Mouse (Mus musculus): ENCODE data around the gene Tagln2. TPM values are rescaled to one million over a fixed set of nuclear protein-coding genes. Genes with fewer than 3 reads are reported as not detected.

Tagln2 gene
- polyA plus RNA-seq, 1 experiment = 286 TPM

DNA sequence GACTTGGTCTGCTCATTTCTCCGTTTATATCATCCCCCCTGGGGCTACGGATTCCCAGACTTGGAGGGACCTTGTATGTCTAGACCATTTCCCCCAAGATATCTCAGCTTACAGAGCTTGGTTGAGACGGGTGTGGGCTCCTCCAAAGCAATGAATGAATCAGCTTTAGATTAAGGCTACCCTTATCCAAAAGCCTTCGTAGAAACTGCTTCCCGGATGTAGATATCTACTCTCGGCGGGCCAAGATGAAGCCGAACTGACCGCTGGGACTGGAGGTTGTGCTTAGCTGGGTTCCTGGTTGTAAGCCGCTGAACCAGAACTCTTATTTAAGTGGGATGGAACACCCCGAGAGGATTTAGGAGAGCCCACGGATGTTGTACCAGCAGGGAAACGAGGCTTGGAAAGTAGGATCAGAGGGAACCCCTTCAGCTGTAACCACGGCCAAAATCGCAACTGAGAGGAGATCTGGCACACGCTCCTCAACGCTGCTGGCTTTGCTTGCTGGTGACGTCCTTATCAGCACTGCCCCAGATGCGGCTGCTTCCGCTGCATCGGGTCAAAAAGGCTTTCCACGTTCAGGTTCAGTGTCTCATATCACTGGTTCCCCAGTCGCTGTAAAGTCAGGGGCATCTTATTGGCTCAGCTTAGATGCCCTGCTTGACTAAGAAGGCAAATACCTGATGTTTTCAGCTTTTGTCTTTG lies 26.7 kb downstream of the Tagln2 start:
- no peak for TF ChIP-seq POLR2A (IDR thresholded peaks at IDR 0.05; ENCODE audit: low read depth, low read length)
- Histone ChIP-seq H3K36me3 (ENCODE audit: control insufficient read depth, insufficient read depth, low read length) (no peaks in the 10 kb centered on the region), H3K4me3 (ENCODE audit: insufficient read depth, low read depth, low read length) (peak overlapping the region; percentile 13; the same call in 1 of the 2 replicates), H3K27ac (ENCODE audit: insufficient read depth, low read depth, low read length) (peak overlapping the region; percentile 32), H3K27me3 (replicated peaks; ENCODE audit: control insufficient read depth, insufficient read depth, low read length) (no peaks in the 10 kb centered on the region), H3K4me1 (ENCODE audit: control insufficient read depth, insufficient read depth, low read length) (no peaks in the 10 kb centered on the region)
- DNase-seq = peak; percentile 66
- 46% methylated on average over 23 of the region's 23 CpGs for WGBS

DNA sequence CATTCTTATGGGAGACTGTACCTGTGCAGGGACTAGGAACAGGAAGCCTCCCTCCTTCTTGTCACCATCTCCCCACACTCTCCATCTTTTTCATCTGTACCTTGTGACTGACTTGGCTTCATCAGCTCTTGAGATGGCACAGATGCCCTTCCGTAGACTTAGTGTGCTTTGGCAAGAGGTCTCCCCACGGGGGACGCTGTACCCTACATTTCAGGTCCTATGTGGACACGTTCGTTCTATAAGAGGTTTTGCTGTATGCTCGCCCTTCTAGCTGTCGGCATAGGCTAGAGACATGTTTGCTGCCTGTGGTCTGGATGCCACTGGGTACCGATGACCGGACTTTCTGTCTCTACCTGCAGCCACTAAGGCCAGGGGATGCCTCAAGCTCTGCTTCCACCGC lies 27.6 kb downstream of the Tagln2 start:
- WGBS = 97% methylated on average over 10 of the region's 10 CpGs

DNA sequence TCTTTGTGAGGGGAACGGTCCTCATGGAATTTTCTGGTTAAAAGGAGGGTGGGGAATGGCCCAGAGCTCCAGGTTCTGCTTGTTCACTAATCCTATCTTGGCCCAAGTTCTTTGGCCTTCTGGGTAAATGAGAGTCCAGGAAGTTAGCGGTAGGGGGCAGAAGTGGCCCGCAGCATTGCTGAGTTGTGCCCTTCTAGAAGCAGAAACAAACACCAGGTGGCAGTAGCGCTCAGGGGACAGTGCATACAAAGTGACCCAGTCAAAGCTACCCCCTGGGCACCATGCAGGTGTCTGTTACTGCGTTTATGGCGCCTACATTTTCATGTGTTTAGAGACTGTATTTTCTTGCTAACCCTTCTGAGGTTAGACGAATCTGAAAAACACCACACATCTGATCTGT lies 28.9 kb downstream of the Tagln2 start:
- TF ChIP-seq CTCF (conservative IDR thresholded peaks at IDR 0.05; ENCODE audit: insufficient read depth, insufficient read length, low read depth, low read length) = peak; percentile 100; the same call in 1 of the 2 replicates
- TF ChIP-seq POLR2A (IDR thresholded peaks at IDR 0.05; ENCODE audit: low read depth, low read length) = no peak
- no peaks in the 10 kb centered on the region for H3K27me3 ChIP-seq (replicated peaks; ENCODE audit: control insufficient read depth, insufficient read depth, low read length)
- no peak overlapping the region for H3K4me3 ChIP-seq (ENCODE audit: insufficient read depth, low read depth, low read length)
- H3K36me3 ChIP-seq (ENCODE audit: control insufficient read depth, insufficient read depth, low read length) = no peaks in the 10 kb centered on the region
- 8% methylated on average over 7 of the region's 7 CpGs for WGBS
- H3K4me1 ChIP-seq (ENCODE audit: control insufficient read depth, insufficient read depth, low read length) = no peaks in the 10 kb centered on the region
- no peak overlapping the region for H3K27ac ChIP-seq (ENCODE audit: insufficient read depth, low read depth, low read length)
- DNase-seq = peak; percentile 94

More for the DNA sequence above, 27.6 kb downstream of the Tagln2 start:
- no peaks in the 10 kb centered on the region for H3K4me1 ChIP-seq (ENCODE audit: control insufficient read depth, insufficient read depth, low read length)
- no peaks in the 10 kb centered on the region for H3K36me3 ChIP-seq (ENCODE audit: control insufficient read depth, insufficient read depth, low read length)
- H3K27me3 ChIP-seq (replicated peaks; ENCODE audit: control insufficient read depth, insufficient read depth, low read length) = no peaks in the 10 kb centered on the region
- H3K4me3 ChIP-seq (ENCODE audit: insufficient read depth, low read depth, low read length) = no peak overlapping the region
- no peak overlapping the region for H3K27ac ChIP-seq (ENCODE audit: insufficient read depth, low read depth, low read length)
- TF ChIP-seq CTCF (conservative IDR thresholded peaks at IDR 0.05; ENCODE audit: insufficient read depth, insufficient read length, low read depth, low read length) = no peak
- TF ChIP-seq POLR2A (IDR thresholded peaks at IDR 0.05; ENCODE audit: low read depth, low read length) = no peak
- no peak for DNase-seq

DNA sequence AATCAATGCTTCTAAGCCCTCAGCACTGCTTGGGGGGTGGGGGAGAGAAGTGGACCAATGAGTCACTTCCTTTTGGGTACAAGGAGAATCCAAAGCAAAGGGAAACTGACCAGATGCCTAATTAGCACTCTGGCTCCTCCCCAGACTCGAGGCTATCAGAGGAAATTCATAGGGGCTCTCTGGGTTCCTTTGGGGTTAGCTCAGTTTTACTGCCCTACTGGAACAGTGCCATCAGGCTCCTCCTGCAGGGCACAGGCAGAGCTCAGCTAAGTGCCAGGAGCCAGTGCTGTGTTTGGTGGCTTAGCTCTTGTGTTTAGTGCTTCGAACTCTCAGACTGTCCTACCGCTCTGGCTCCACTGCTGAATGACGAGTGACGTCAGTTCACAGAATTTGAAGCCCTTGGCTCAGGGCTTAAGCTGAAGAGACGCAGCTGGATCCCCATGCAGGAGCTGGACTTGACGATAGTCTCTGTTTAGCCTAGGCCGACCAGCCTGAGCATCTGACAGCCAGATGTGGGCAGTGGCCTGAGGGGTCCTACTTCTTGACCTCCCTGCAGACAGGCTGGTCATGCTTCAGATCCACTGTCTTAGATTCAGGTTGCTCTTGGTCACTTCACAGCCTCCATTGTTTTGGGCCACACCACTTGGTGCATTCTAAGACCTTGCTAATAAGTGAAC lies 30.8 kb downstream of the Tagln2 start:
- no peak for DNase-seq
- Histone ChIP-seq H3K4me1 (ENCODE audit: control insufficient read depth, insufficient read depth, low read length) (no peaks in the 10 kb centered on the region), H3K27me3 (replicated peaks; ENCODE audit: control insufficient read depth, insufficient read depth, low read length) (no peaks in the 10 kb centered on the region), H3K4me3 (ENCODE audit: insufficient read depth, low read depth, low read length) (no peak overlapping the region), H3K27ac (ENCODE audit: insufficient read depth, low read depth, low read length) (no peak overlapping the region), H3K36me3 (ENCODE audit: control insufficient read depth, insufficient read depth, low read length) (no peaks in the 10 kb centered on the region)
- TF ChIP-seq POLR2A (IDR thresholded peaks at IDR 0.05; ENCODE audit: low read depth, low read length) (no peak), CTCF (conservative IDR thresholded peaks at IDR 0.05; ENCODE audit: insufficient read depth, insufficient read length, low read depth, low read length) (no peak)
- WGBS = 59% methylated on average over 8 of the region's 8 CpGs

DNA sequence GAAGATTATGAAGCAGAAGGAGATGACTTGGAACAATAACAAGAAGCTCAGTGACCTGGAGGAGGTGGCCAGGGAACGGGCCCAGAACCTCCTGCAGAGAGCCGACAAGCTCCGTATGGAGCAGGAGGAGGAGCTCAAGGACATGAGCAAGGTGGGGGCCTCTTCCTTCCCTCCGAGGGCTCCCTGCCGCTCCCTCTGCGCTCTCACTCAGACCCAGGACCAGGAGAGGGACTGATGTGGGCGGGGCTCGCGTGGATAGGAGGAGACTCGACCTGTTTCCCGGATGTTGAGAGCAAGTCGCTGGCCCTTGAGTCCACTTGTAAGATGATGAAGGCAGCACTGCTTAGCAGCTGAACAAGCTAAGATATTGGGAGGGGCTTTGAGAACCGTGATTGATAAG lies 32.7 kb downstream of the Tagln2 start:
- H3K27me3 ChIP-seq (replicated peaks; ENCODE audit: control insufficient read depth, insufficient read depth, low read length) = no peaks in the 10 kb centered on the region
- no peak overlapping the region for H3K27ac ChIP-seq (ENCODE audit: insufficient read depth, low read depth, low read length)
- H3K36me3 ChIP-seq (ENCODE audit: control insufficient read depth, insufficient read depth, low read length) = no peaks in the 10 kb centered on the region
- TF ChIP-seq CTCF (conservative IDR thresholded peaks at IDR 0.05; ENCODE audit: insufficient read depth, insufficient read length, low read depth, low read length) (no peak), POLR2A (IDR thresholded peaks at IDR 0.05; ENCODE audit: low read depth, low read length) (no peak)
- H3K4me1 ChIP-seq (ENCODE audit: control insufficient read depth, insufficient read depth, low read length) = no peaks in the 10 kb centered on the region
- H3K4me3 ChIP-seq (ENCODE audit: insufficient read depth, low read depth, low read length) = peak overlapping the region; percentile 22; the same call in 1 of the 2 replicates
- 2% methylated on average over 13 of the region's 13 CpGs for WGBS
- DNase-seq = peak; percentile 50

DNA sequence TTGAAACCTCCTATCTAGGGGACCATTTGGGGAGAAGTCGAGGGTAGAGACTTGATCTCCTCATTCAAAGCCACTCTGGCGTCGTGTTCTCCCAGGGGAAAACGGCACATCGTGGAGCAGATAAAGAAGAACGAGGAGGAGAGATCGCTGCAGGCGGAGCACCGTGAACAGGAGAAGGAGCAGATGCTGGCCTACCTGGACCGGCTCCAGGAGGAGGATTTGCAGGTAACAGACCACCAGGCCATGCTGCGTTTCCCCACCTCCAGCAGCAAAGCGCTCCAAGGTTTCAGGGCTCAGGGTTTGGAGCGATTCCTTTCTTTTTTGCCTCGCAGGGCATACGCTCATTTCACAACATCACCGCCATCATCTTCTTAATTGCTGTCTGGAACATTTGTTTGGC lies 35.3 kb downstream of the Tagln2 start:
- Histone ChIP-seq H3K27me3 (replicated peaks; ENCODE audit: control insufficient read depth, insufficient read depth, low read length) (no peaks in the 10 kb centered on the region), H3K27ac (ENCODE audit: insufficient read depth, low read depth, low read length) (no peak overlapping the region), H3K4me3 (ENCODE audit: insufficient read depth, low read depth, low read length) (no peak overlapping the region), H3K4me1 (ENCODE audit: control insufficient read depth, insufficient read depth, low read length) (no peaks in the 10 kb centered on the region), H3K36me3 (ENCODE audit: control insufficient read depth, insufficient read depth, low read length) (no peaks in the 10 kb centered on the region)
- 86% methylated on average over 16 of the region's 16 CpGs for WGBS
- DNase-seq = no peak
- TF ChIP-seq POLR2A (IDR thresholded peaks at IDR 0.05; ENCODE audit: low read depth, low read length) (no peak), CTCF (conservative IDR thresholded peaks at IDR 0.05; ENCODE audit: insufficient read depth, insufficient read length, low read depth, low read length) (no peak)

DNA sequence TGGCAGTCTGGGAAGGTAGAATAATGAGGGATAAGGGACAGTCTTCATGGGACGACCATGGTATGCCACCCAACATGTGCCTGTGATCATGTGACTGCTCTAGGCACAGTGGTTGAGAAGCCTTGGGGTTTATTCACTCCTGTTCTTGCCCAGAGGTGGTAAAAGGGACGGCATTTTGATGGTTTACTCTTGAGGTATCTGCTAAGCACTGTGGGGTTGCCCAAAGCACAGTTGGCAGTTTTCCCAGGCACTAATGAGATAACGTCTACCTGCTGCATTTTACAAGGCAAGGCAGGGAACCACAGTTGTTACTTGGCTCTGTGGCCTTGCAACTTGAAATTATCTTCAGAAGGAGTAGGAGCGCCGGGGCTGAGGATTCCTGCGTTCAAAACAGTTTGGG lies 40.0 kb downstream of the Tagln2 start:
- WGBS = 67% methylated on average over 6 of the region's 6 CpGs
- H3K36me3 ChIP-seq (ENCODE audit: control insufficient read depth, insufficient read depth, low read length) = no peaks in the 10 kb centered on the region
- no peak overlapping the region for H3K27ac ChIP-seq (ENCODE audit: insufficient read depth, low read depth, low read length)
- no peak overlapping the region for H3K4me3 ChIP-seq (ENCODE audit: insufficient read depth, low read depth, low read length)
- no peaks in the 10 kb centered on the region for H3K4me1 ChIP-seq (ENCODE audit: control insufficient read depth, insufficient read depth, low read length)
- no peak for TF ChIP-seq POLR2A (IDR thresholded peaks at IDR 0.05; ENCODE audit: low read depth, low read length)
- TF ChIP-seq CTCF (conservative IDR thresholded peaks at IDR 0.05; ENCODE audit: insufficient read depth, insufficient read length, low read depth, low read length) = no peak
- H3K27me3 ChIP-seq (replicated peaks; ENCODE audit: control insufficient read depth, insufficient read depth, low read length) = no peaks in the 10 kb centered on the region
- no peak for DNase-seq

Data from kidney, adult 2 months (tissue).